Mouse (Mus musculus): Measurements from ENCODE around the gene Hspbap1. TPM values are rescaled to one million over a fixed set of nuclear protein-coding genes. Genes with fewer than 3 reads are reported as not detected.
A peak's percentile ranks its signal among the peaks of the same experiment; 100 is the strongest.

Gene Hspbap1
- polyA plus RNA-seq, 1 experiment from 2014 or later, result 12.7 TPM

DNA sequence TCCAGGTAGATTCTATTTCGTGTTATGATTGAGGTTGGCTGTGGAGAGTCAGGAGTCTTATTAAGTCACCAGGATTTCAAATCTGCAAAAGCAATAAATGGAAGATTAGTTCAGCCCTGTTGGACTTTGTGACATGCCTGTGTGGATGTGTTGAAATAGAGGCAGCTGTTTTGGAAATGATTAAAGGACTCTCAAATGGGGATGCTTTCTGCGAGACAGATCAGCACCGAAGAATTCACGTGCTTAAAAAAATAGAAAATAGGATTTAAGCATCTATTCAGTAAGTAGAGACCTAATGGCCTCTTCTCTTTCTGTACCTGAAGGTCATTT is 37.5 kb downstream of the Hspbap1 start:
- ATAC-seq (ENCODE audit: low FRiP score), result no peak
- H3K36me3 ChIP-seq, result 0 out of 2 replicates have a peak, but pooled peaks cover 4% of the 10 kb centered on the region
- no peak overlapping the region for H3K27ac ChIP-seq (replicated peaks)

GRCm38 (mm10) chr16:35808838-35809237 is 38.7 kb downstream of the Hspbap1 start:
- 100% methylated on average over 2 of the region's 2 CpGs for WGBS
- ATAC-seq (ENCODE audit: low FRiP score), result no peak

More for the DNA sequence above, 37.5 kb downstream of the Hspbap1 start:
- 78% methylated on average over 4 of the region's 4 CpGs for WGBS
- Histone ChIP-seq H3K4me3 (replicated peaks) (no peak overlapping the region), H3K27me3 (replicated peaks) (no peaks in the 10 kb centered on the region), H3K9me3 (replicated peaks) (no peaks in the 10 kb centered on the region), H3K4me2 (no peak overlapping the region), H3K9ac (replicated peaks) (no peak overlapping the region), H3K4me1 (no peaks in the 10 kb centered on the region)

DNA sequence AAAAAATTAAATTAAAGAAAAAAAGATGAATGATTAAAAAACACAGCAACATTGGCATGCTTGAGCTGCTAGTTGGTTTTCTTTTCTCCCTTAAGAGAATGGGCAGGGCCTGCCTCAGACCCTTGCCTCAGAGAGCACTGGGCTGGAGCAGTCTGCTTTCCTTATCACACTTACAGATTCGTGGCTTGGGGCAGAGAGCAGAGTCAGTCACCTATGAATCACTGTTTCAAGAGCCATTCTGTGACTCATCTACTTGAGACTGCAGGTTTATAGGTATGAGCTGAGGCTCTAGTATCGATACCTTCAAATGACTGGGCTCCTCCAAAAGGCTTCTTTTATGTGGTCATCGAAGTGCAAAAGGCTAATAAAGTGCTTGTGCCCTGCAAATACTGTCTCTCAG is 42.9 kb downstream of the Hspbap1 start:
- Histone ChIP-seq H3K4me1 (no peaks in the 10 kb centered on the region), H3K27me3 (replicated peaks) (no peaks in the 10 kb centered on the region), H3K36me3 (no peaks in the 10 kb centered on the region), H3K4me2 (no peak overlapping the region), H3K9ac (replicated peaks) (no peak overlapping the region), H3K9me3 (replicated peaks) (no peaks in the 10 kb centered on the region), H3K4me3 (replicated peaks) (no peak overlapping the region), H3K27ac (replicated peaks) (no peak overlapping the region)
- 56% methylated on average over 3 of the region's 3 CpGs for WGBS
- ATAC-seq (ENCODE audit: low FRiP score), result no peak

More at GRCm38 (mm10) chr16:35808838-35809237, 38.7 kb downstream of the Hspbap1 start:
- Histone ChIP-seq H3K27ac (replicated peaks) (no peak overlapping the region), H3K9ac (replicated peaks) (no peak overlapping the region), H3K4me2 (no peak overlapping the region), H3K4me1 (no peaks in the 10 kb centered on the region), H3K4me3 (replicated peaks) (no peak overlapping the region), H3K9me3 (replicated peaks) (no peaks in the 10 kb centered on the region), H3K27me3 (replicated peaks) (no peaks in the 10 kb centered on the region), H3K36me3 (0 out of 2 replicates have a peak, but pooled peaks cover 4% of the 10 kb centered on the region)

DNA sequence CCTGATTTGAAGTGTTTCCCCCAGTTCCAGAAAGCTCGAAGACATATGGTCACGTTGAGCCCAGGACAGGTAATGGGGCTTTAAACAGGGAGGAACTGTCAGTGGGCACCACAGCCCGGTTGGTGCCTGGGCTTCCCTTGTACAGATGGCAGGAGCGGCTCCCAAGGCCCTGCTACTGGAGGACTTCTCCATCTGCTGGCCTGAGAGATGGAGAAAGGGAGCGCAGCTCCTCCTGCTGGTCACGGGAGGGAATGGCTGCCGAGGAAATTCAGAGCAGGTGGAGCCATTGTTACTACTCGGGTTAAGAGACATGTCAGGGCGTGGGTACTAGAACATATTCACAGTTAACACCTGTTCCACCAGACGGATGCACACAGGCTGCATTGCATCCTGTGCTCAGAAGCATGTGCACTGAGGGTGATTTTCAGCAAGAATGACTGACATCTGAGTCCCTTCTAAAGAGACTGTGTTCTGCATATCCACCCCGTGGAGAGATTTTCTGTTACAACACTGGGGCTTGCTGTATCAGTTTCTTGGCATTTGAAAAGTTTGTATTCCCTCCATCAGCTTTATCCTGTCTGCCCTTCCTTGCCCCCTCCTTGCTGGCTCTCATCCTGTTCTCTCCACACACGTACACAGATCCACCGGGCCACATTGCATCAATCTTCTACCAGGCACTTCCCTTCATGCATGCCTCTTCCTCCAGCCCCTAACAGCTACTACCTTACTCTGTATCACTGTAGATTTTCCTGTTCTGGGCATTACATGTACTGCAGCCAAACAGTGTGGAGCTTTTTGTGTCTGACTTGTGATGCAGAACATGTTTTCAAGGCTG is 47.3 kb downstream of the Hspbap1 start:
- Histone ChIP-seq H3K4me3 (replicated peaks) (no peak overlapping the region), H3K36me3 (no peaks in the 10 kb centered on the region; the same call in 1 of the 2 replicates), H3K27me3 (replicated peaks) (no peaks in the 10 kb centered on the region), H3K9ac (replicated peaks) (no peak overlapping the region), H3K4me1 (no peaks in the 10 kb centered on the region), H3K9me3 (replicated peaks) (no peaks in the 10 kb centered on the region), H3K27ac (replicated peaks) (no peak overlapping the region), H3K4me2 (no peak overlapping the region)
- peak; percentile 86 for ATAC-seq (ENCODE audit: low FRiP score)
- WGBS, result 33% methylated on average over 13 of the region's 13 CpGs

DNA sequence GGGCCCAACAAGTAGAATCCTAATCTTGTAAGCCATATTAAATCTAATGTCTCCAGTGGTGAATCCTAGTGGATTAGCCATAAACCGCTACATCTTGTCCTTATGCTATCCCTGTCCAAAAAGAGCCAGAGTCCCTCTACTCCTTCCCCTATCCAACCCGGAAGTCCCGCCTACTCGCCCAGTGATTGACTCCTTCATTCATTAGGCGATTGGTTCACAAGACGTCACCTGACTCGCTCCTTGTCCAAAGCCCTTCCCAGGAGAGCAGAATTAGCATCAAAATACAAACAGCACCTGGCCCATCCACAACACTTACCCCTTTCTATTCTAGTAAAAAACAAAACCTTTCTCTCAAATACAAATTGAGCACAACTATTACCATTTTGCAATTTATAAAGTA is 59.8 kb downstream of the Hspbap1 start:
- peaks cover 4% of the 10 kb centered on the region for H3K36me3 ChIP-seq
- H3K27me3 ChIP-seq (replicated peaks), result no peaks in the 10 kb centered on the region
- H3K9me3 ChIP-seq (replicated peaks), result no peaks in the 10 kb centered on the region
- WGBS, result 33% methylated on average over 7 of the region's 7 CpGs
- no peak overlapping the region for H3K27ac ChIP-seq (replicated peaks)
- H3K9ac ChIP-seq (replicated peaks), result no peak overlapping the region
- no peak for ATAC-seq (ENCODE audit: low FRiP score)
- H3K4me2 ChIP-seq, result no peak overlapping the region
- no peaks in the 10 kb centered on the region for H3K4me1 ChIP-seq
- no peak overlapping the region for H3K4me3 ChIP-seq (replicated peaks)

DNA sequence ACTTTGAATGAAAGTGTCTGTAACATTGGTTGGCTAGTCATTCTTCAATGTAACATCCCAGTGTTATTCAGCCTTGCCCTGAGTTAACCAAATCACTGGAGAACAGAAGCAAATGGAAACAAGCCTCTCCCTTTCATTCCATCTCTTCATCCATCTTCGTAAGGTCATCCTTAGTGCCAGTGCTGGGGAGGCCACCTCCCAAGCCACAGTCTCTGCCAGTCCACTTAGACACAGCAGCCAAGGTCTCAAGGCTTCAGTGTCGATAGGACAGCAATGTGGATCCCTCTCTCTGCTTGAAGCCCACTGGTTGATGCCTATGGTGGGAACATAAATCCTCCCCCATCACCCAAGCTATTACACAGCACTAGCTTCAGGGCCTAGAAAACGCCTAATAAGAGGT is 62.8 kb downstream of the Hspbap1 start:
- Histone ChIP-seq H3K4me1 (no peaks in the 10 kb centered on the region), H3K36me3 (no peaks in the 10 kb centered on the region), H3K9ac (replicated peaks) (no peak overlapping the region), H3K27ac (replicated peaks) (no peak overlapping the region), H3K9me3 (replicated peaks) (no peaks in the 10 kb centered on the region), H3K27me3 (replicated peaks) (no peaks in the 10 kb centered on the region), H3K4me2 (no peak overlapping the region), H3K4me3 (replicated peaks) (no peak overlapping the region)
- 90% methylated on average over 3 of the region's 3 CpGs for WGBS
- ATAC-seq (ENCODE audit: low FRiP score), result no peak

DNA sequence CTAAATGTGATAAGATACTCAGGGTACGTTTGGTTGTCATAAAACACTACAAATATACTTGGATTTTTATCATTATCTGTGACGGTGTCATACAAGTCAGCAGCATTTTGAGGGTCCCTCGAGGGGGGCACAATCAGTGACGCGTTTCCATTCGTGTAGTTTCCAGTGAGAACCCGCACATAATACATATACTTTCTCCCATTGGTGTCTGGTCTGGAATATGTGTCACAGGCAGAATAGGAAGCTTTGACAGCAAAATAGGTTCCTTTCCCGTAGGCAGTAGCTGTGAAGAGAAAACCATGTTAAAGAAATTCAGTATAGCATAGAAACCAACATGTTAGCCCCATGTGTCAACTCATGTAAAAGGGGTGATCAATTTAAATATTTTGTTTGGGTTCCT is 64.5 kb downstream of the Hspbap1 start:
- no peaks in the 10 kb centered on the region for H3K9me3 ChIP-seq (replicated peaks)
- H3K4me2 ChIP-seq, result no peak overlapping the region
- no peaks in the 10 kb centered on the region for H3K36me3 ChIP-seq
- H3K4me1 ChIP-seq, result no peaks in the 10 kb centered on the region
- H3K9ac ChIP-seq (replicated peaks), result no peak overlapping the region
- no peaks in the 10 kb centered on the region for H3K27me3 ChIP-seq (replicated peaks)
- H3K4me3 ChIP-seq (replicated peaks), result no peak overlapping the region
- H3K27ac ChIP-seq (replicated peaks), result no peak overlapping the region
- ATAC-seq (ENCODE audit: low FRiP score), result no peak
- WGBS, result 89% methylated on average over 8 of the region's 8 CpGs

DNA sequence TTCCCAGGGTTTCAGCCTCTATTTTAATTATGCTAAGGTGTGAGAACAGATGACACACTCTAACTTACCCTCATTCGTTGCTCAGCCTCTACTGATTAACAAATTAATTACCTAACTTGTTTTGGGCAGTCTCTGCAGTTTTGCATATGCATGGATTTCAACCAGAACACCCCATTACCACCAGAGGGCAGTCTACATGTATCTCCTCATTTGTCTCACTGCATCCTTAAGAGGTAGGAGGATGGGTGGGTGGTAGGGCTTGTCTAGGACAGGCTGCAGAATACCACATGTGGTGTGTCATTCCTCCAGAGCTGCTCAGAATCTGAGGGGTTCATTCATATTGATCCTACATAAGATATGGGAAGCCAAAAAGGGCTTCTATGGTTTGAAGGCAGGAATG is 69.5 kb downstream of the Hspbap1 start:
- no peak overlapping the region for H3K4me3 ChIP-seq (replicated peaks)
- 13% methylated on average over 1 of the region's 1 CpGs for WGBS
- no peaks in the 10 kb centered on the region for H3K36me3 ChIP-seq
- no peaks in the 10 kb centered on the region for H3K4me1 ChIP-seq
- H3K4me2 ChIP-seq, result no peak overlapping the region
- H3K27ac ChIP-seq (replicated peaks), result no peak overlapping the region
- ATAC-seq (ENCODE audit: low FRiP score), result no peak
- H3K9ac ChIP-seq (replicated peaks), result no peak overlapping the region
- no peaks in the 10 kb centered on the region for H3K27me3 ChIP-seq (replicated peaks)
- H3K9me3 ChIP-seq (replicated peaks), result no peaks in the 10 kb centered on the region

GRCm38 (mm10) chr16:35847138-35847537 is 77.0 kb downstream of the Hspbap1 start:
- no peak overlapping the region for H3K4me3 ChIP-seq (replicated peaks)
- H3K4me1 ChIP-seq, result no peaks in the 10 kb centered on the region
- no peak overlapping the region for H3K4me2 ChIP-seq
- no peak for ATAC-seq (ENCODE audit: low FRiP score)
- H3K27ac ChIP-seq (replicated peaks), result no peak overlapping the region
- H3K9ac ChIP-seq (replicated peaks), result no peak overlapping the region
- no peaks in the 10 kb centered on the region for H3K9me3 ChIP-seq (replicated peaks)
- H3K27me3 ChIP-seq (replicated peaks), result no peaks in the 10 kb centered on the region
- H3K36me3 ChIP-seq, result no peaks in the 10 kb centered on the region

GRCm38 (mm10) chr16:35855846-35856245 is 85.7 kb downstream of the Hspbap1 start:
- Histone ChIP-seq H3K4me3 (replicated peaks) (no peak overlapping the region), H3K9ac (replicated peaks) (no peak overlapping the region), H3K27me3 (replicated peaks) (no peaks in the 10 kb centered on the region), H3K4me1 (no peaks in the 10 kb centered on the region), H3K27ac (replicated peaks) (no peak overlapping the region), H3K4me2 (no peak overlapping the region), H3K36me3 (no peaks in the 10 kb centered on the region), H3K9me3 (replicated peaks) (no peaks in the 10 kb centered on the region)
- no peak for ATAC-seq (ENCODE audit: low FRiP score)
- 84% methylated on average over 4 of the region's 4 CpGs for WGBS

DNA sequence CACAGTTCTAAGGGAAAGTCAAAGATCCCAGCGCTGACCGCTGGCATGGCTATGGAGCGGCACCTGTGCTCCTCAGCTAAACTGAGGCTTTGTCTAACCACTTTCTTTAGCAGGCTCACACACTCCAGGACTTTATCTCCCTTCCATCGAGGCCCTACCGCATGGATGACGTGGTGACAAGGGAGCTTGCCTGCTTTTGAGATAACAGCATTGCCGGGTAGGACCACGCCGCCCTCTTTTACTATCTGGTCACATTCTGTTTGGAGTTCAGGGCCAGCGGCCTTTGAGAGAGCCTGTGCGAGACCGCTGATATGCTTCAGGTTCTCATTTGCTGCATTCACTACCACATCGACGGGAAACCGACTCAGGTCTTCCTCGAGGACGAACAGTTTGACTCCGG is 86.6 kb downstream of the Hspbap1 start:
- H3K9ac ChIP-seq (replicated peaks), result no peak overlapping the region
- H3K4me2 ChIP-seq, result no peak overlapping the region
- H3K27ac ChIP-seq (replicated peaks), result no peak overlapping the region
- H3K4me1 ChIP-seq, result no peaks in the 10 kb centered on the region
- H3K27me3 ChIP-seq (replicated peaks), result no peaks in the 10 kb centered on the region
- 93% methylated on average over 18 of the region's 18 CpGs for WGBS
- no peaks in the 10 kb centered on the region for H3K36me3 ChIP-seq
- no peak for ATAC-seq (ENCODE audit: low FRiP score)
- H3K4me3 ChIP-seq (replicated peaks), result no peak overlapping the region
- no peaks in the 10 kb centered on the region for H3K9me3 ChIP-seq (replicated peaks)

DNA sequence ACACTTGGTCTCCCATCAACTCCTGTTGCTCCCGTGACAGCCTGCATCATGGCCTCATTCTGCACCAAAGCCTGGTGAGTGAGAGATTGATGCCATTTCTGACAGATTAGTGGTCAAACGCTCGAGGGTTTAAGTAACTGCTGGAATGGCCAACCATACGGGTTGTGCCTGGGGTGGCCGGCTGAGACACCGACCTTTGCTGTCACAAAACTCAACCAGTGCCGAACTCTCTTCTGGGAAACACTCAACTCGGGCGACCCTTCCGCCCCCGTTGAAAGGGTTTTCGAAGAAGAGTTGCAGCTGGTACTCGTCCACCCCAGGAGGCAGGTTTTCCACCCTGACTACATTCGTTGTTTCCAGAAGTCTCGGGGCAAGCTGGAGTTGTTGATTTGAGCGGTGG is 90.1 kb downstream of the Hspbap1 start:
- no peak overlapping the region for H3K27ac ChIP-seq (replicated peaks)
- H3K27me3 ChIP-seq (replicated peaks), result no peaks in the 10 kb centered on the region
- H3K4me2 ChIP-seq, result no peak overlapping the region
- no peaks in the 10 kb centered on the region for H3K9me3 ChIP-seq (replicated peaks)
- WGBS, result 89% methylated on average over 16 of the region's 16 CpGs
- no peaks in the 10 kb centered on the region for H3K4me1 ChIP-seq
- no peak overlapping the region for H3K9ac ChIP-seq (replicated peaks)
- H3K36me3 ChIP-seq, result no peaks in the 10 kb centered on the region
- no peak for ATAC-seq (ENCODE audit: low FRiP score)
- no peak overlapping the region for H3K4me3 ChIP-seq (replicated peaks)

All from neural tube, embryonic 15.5 days (tissue).